Mouse (Mus musculus) liver, adult 2 months (tissue): ENCODE data around the gene Olfr494. TPM values are rescaled to one million over a fixed set of nuclear protein-coding genes. Genes with fewer than 3 reads are reported as not detected.

Experiments
- DNase-seq: peaks from one replicate; pipeline ENCODE4 v3.0.0-alpha.2; 2011; ENCODE audit warnings: low read depth, low spot score; ENCODE audit errors: extremely low read depth
- H3K27ac ChIP-seq: fragments of 200-500 bp; replicated peaks from 2 replicates; pipeline ENCODE4 v1.5.1; 2012; ENCODE audit warnings: low read depth, mild to moderate bottlenecking, control low read depth, inconsistent platforms, low read length; ENCODE audit not compliant: insufficient read depth
- H3K27me3 ChIP-seq: fragments of 200-500 bp; 2 replicates; pipeline ENCODE4 v1.6.1; 2012; ENCODE audit warnings: mild to moderate bottlenecking, moderate library complexity, low read length, inconsistent platforms; ENCODE audit not compliant: control insufficient read depth, insufficient read depth
- H3K36me3 ChIP-seq: fragments of 200-500 bp; 2 replicates; pipeline ENCODE4 v1.6.1; 2012; ENCODE audit warnings: low read length, inconsistent platforms; ENCODE audit not compliant: control insufficient read depth, insufficient read depth
- H3K4me1 ChIP-seq: fragments of 200-500 bp; 2 replicates; pipeline ENCODE4 v1.6.1; 2011; ENCODE audit warnings: low read length; ENCODE audit not compliant: control insufficient read depth, insufficient read depth
- H3K4me3 ChIP-seq: fragments of 200-500 bp; 2 replicates; pipeline ENCODE4 v1.5.1; 2011; ENCODE audit warnings: low read depth, mild to moderate bottlenecking, control low read depth, low read length, moderate library complexity; ENCODE audit not compliant: insufficient read depth
- H3K79me2 ChIP-seq: fragments of 200-500 bp; 2 replicates; pipeline ENCODE4 v1.6.1; 2012; ENCODE audit warnings: inconsistent platforms, mild to moderate bottlenecking, low read length, moderate library complexity; ENCODE audit not compliant: control insufficient read depth, insufficient read depth
- H3K9ac ChIP-seq: fragments of 200-500 bp; 2 replicates; pipeline ENCODE4 v1.6.1; 2012; ENCODE audit warnings: low read depth, mild to moderate bottlenecking, control low read depth, inconsistent platforms, low read length
- CTCF ChIP-seq: fragments of 200-500 bp; IDR thresholded peaks from 2 replicates; pipeline ENCODE4 v1.5.1; 2011; ENCODE audit warnings: low read depth, low read length, control low read depth
- POLR2A ChIP-seq: fragments of 200-500 bp; IDR thresholded peaks from 2 replicates; pipeline ENCODE4 v1.6.1; 2011; ENCODE audit warnings: low read length, control low read depth; ENCODE audit not compliant: insufficient read depth; ENCODE audit errors: extremely low read depth
- WGBS: fragments of 180-500 bp; shearing (Covaris S2); methylation state at CpG from one replicate; pipeline ENCODE4 v1.1.7; 2018; 5-methylcytosine and 5-hydroxymethylcytosine counted together
- polyA plus RNA-seq: library from polyadenylated mRNA; depleted of rRNA; stranded (reverse); fragments of >200 nt; gene quantifications from 2 replicates; pipeline ENCODE4 v1.2.3, GENCODE M21; 2012; rRNA removed
- total RNA-seq: library from RNA; depleted of rRNA; stranded (reverse); fragments of >200 nt; gene quantifications from 2 replicates; pipeline ENCODE4 v1.2.3, GENCODE M21; 2014; rRNA removed

Gene Olfr494
- total RNA-seq, result not detected in 2 replicates
- polyA plus RNA-seq, result not detected in 2 replicates

GRCm38 (mm10) chr7:108365035-108365434 is at the start of gene Olfr494:
Olfr494 (plus strand) TSS chr7:108365335.
- 73% methylated on average over 3 of the region's 3 CpGs for WGBS
- no peaks in the 10 kb centered on the region for H3K36me3 ChIP-seq
- no peak within 1 kb of the TSS for H3K9ac ChIP-seq
- no peaks in the 10 kb centered on the region for H3K79me2 ChIP-seq
- H3K27me3 ChIP-seq, result no peaks in the 10 kb centered on the region
- no peaks in the 10 kb centered on the region for H3K4me1 ChIP-seq
- H3K27ac ChIP-seq, result no peak within 1 kb of the TSS
- no peak for TF ChIP-seq CTCF
- no peak for TF ChIP-seq POLR2A
- no peak within 1 kb of the TSS for H3K4me3 ChIP-seq
- DNase-seq, result no peak

DNA sequence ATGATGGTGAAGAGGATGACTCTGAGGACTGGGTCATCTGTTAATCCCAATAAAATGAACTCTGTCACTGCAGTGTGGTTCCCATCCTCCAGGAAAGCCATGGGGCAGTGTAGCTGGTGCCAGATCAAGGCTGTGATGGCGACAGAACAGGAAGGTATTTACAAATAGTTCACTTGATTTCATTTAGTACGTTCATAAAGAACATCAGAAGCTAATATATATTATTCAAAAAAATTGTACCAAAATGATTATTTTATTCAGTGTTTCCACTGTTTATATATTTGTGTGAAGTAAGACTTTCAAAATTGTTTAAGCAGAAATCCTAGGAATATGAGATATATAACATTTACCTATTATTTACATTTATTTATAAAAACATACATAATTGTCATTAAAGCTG is 41.6 kb upstream of the Olfr494 start, which contains the start of gene Olfr492:
TSS of gene Olfr492 (minus strand) at position 101 of the 400 bp plus-strand sequence.
- no peaks in the 10 kb centered on the region for H3K4me1 ChIP-seq
- WGBS, result 62% methylated on average over 2 of the region's 2 CpGs
- H3K9ac ChIP-seq, result no peak within 1 kb of the TSS
- TF ChIP-seq POLR2A, result no peak
- TF ChIP-seq CTCF, result no peak
- DNase-seq, result no peak
- no peaks in the 10 kb centered on the region for H3K27me3 ChIP-seq
- no peak within 1 kb of the TSS for H3K4me3 ChIP-seq
- no peak within 1 kb of the TSS for H3K27ac ChIP-seq
- no peaks in the 10 kb centered on the region for H3K79me2 ChIP-seq
- H3K36me3 ChIP-seq, result no peaks in the 10 kb centered on the region

DNA sequence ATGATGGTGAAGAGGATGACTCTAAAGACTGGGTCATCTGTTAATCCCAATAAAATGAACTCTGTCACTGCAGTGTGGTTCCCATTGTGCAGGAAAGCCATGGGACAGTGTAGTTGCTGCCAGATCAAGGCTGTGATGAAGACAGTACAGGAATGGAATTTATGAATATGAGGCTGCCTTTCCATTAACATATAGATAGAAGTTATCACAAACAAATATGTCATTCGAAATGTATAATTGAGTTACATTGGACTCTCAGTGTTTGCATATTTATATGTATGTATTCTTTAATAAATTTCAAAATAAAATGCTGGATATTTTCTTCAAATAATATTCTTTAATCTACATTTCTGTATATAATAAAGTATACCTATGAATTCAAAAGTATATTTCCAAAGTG is 18.3 kb upstream of the Olfr494 start, which contains the start of gene Olfr493:
TSS of gene Olfr493 (minus strand) at position 101 of the 400 bp plus-strand sequence.
- no peaks in the 10 kb centered on the region for H3K79me2 ChIP-seq
- H3K4me3 ChIP-seq, result no peak within 1 kb of the TSS
- H3K36me3 ChIP-seq, result no peaks in the 10 kb centered on the region
- TF ChIP-seq POLR2A (no peak), CTCF (no peak)
- H3K27ac ChIP-seq, result no peak within 1 kb of the TSS
- no peaks in the 10 kb centered on the region for H3K27me3 ChIP-seq
- no peak within 1 kb of the TSS for H3K9ac ChIP-seq
- no peak for DNase-seq
- WGBS, result 36% methylated on average over 1 of the region's 1 CpGs
- H3K4me1 ChIP-seq, result no peaks in the 10 kb centered on the region

DNA sequence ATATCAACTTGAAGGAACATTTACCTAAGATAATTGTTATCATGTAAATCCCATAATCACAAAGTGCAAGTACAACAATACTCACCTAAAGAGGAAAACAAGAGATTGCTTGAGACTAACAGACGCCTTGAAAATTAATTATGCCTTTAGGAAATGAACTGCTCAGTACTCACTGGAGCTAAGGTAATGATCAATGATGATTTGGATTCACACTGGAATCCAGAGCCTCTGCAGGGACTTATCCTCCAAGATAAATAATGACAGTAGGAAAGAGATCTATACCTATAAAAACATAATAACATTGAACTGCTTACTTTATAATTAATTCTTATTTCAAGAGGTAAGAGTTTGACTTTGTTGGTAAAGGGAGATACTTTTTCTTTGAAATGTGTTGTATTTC is 27.7 kb downstream of the Olfr494 start, which contains the start of gene Olfr495:
TSS of gene Olfr495 (plus strand) at position 301 of the 400 bp plus-strand sequence.
- H3K79me2 ChIP-seq, result no peaks in the 10 kb centered on the region
- no peak within 1 kb of the TSS for H3K9ac ChIP-seq
- TF ChIP-seq CTCF (no peak), POLR2A (no peak)
- no peak within 1 kb of the TSS for H3K27ac ChIP-seq
- no peaks in the 10 kb centered on the region for H3K36me3 ChIP-seq
- no peaks in the 10 kb centered on the region for H3K4me1 ChIP-seq
- no peaks in the 10 kb centered on the region for H3K27me3 ChIP-seq
- 42% methylated on average over 1 of the region's 1 CpGs for WGBS
- no peak for DNase-seq
- H3K4me3 ChIP-seq, result no peak within 1 kb of the TSS

Other genes with a start within 250 kb of the Olfr494 start
- gene Olfr484, start 237.9 kb upstream of the Olfr494 start, total RNA-seq, result not detected in 2 replicates
- not detected in 2 replicates for gene Olfr484, start 237.9 kb upstream of the Olfr494 start, polyA plus RNA-seq
- not detected in 2 replicates for gene Olfr485, start 205.5 kb upstream of the Olfr494 start, total RNA-seq
- not detected in 2 replicates for gene Olfr485, start 205.5 kb upstream of the Olfr494 start, polyA plus RNA-seq
- not detected in 2 replicates for gene Olfr486, start 192.6 kb upstream of the Olfr494 start, total RNA-seq
- not detected in 2 replicates for gene Olfr486, start 192.6 kb upstream of the Olfr494 start, polyA plus RNA-seq
- gene Olfr487, start 150.7 kb upstream of the Olfr494 start, total RNA-seq, result not detected in 2 replicates
- not detected in 2 replicates for gene Olfr487, start 150.7 kb upstream of the Olfr494 start, polyA plus RNA-seq
- gene Olfr488, start 107.0 kb upstream of the Olfr494 start, total RNA-seq, result not detected in 2 replicates
- gene Olfr488, start 107.0 kb upstream of the Olfr494 start, polyA plus RNA-seq, result not detected in 2 replicates
- not detected in 2 replicates for gene Olfr490, start 76.4 kb upstream of the Olfr494 start, total RNA-seq
- gene Olfr490, start 76.4 kb upstream of the Olfr494 start, polyA plus RNA-seq, result not detected in 2 replicates
- gene Olfr491, start 51.9 kb upstream of the Olfr494 start, total RNA-seq, result not detected in 2 replicates
- not detected in 2 replicates for gene Olfr491, start 51.9 kb upstream of the Olfr494 start, polyA plus RNA-seq
- not detected in 2 replicates for gene Olfr492, start 41.7 kb upstream of the Olfr494 start, total RNA-seq
- not detected in 2 replicates for gene Olfr492, start 41.7 kb upstream of the Olfr494 start, polyA plus RNA-seq
- gene Olfr493, start 18.4 kb upstream of the Olfr494 start, total RNA-seq, result not detected in 2 replicates
- gene Olfr493, start 18.4 kb upstream of the Olfr494 start, polyA plus RNA-seq, result not detected in 2 replicates
- not detected in 2 replicates for gene Olfr495, start 27.8 kb downstream of the Olfr494 start, total RNA-seq
- not detected in 2 replicates for gene Olfr495, start 27.8 kb downstream of the Olfr494 start, polyA plus RNA-seq
- not detected in 2 replicates for gene Olfr497, start 55.1 kb downstream of the Olfr494 start, total RNA-seq
- not detected in 2 replicates for gene Olfr497, start 55.1 kb downstream of the Olfr494 start, polyA plus RNA-seq
- not detected in 2 replicates for gene Olfr498, start 100.0 kb downstream of the Olfr494 start, total RNA-seq
- not detected in 2 replicates for gene Olfr498, start 100.0 kb downstream of the Olfr494 start, polyA plus RNA-seq
- not detected in 2 replicates for gene Olfr502, start 159.7 kb downstream of the Olfr494 start, total RNA-seq
- not detected in 2 replicates for gene Olfr502, start 159.7 kb downstream of the Olfr494 start, polyA plus RNA-seq
- gene Olfr503, start 179.2 kb downstream of the Olfr494 start, total RNA-seq, result not detected in 2 replicates
- not detected in 2 replicates for gene Olfr503, start 179.2 kb downstream of the Olfr494 start, polyA plus RNA-seq
- gene Olfr504, start 200.5 kb downstream of the Olfr494 start, total RNA-seq, result not detected in 2 replicates
- gene Olfr504, start 200.5 kb downstream of the Olfr494 start, polyA plus RNA-seq, result not detected in 2 replicates
- gene Olfr506, start 245.5 kb downstream of the Olfr494 start, total RNA-seq, result not detected in 2 replicates
- not detected in 2 replicates for gene Olfr506, start 245.5 kb downstream of the Olfr494 start, polyA plus RNA-seq